Mouse (Mus musculus): ENCODE results near the gene Bloc1s1.

DNA sequence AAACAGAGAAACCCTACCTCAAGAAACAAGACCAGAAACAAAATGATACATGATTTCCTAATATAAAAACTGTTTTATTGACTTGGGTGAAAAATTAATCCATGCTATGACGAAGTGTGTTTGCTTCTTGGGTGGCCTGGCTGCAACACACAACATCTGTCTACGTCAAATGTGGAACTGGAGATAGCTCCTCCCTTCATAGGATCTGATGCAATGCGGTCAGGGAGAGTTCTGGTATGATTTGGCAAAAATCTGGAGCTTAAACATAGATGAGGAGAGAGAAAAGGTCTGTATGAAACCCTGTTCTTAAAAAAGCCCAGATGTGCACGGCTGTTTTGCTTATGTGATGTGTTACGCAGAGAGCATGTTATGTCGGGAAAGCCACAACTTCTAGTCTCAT, 42.0 kb upstream of the Bloc1s1 start:
- TF ChIP-seq CTCF (IDR thresholded peaks at IDR 0.05; ENCODE audit: extremely low read depth, insufficient read depth, insufficient read length, insufficient replicate concordance) (no peak), POLR2A (IDR thresholded peaks at IDR 0.05; ENCODE audit: low read depth, low read length) (no peak)
